Mouse (Mus musculus): ENCODE data around the gene Uspl1.

DNA sequence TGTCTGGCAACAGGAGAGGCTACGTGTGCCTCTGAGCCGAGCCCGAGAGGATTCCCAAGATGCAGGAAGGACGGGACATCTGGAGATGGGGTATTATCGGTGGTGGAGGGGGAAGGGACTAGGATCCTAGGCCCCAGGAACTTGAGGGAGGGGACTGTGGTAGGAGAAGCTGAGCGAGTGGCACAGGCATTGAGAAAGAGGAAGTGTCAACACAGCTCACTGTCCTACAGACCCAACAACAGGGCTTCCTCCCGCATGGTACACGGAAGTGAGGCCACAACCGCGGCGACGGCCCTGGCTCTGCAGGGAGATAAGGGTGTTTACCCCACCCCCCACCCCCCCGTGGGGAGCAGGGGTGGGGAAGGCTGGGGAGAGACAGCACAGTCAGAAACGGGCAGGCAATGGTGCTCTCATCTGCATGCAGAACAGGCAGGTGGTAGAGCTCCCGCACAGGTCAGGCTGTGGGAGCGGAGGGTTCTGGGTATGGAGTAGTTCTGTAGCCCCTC lies 61.9 kb downstream of the Uspl1 start:
- TF ChIP-seq CTCF (IDR thresholded peaks at IDR 0.05; ENCODE audit: low read depth) (no peak), EP300 (IDR thresholded peaks at IDR 0.05; ENCODE audit: low read depth) (peak; percentile 29; the same call in 1 of the 2 replicates)

All from liver, embryonic 14.5 days (tissue).